Mouse (Mus musculus) bone marrow, adult 2 months (tissue): ENCODE results near the gene Gm4070. TPM values are rescaled to one million over a fixed set of nuclear protein-coding genes. Genes with fewer than 3 reads are reported as not detected.
"Not testable (repeated sequence)": the region's sequence is repeated elsewhere in the genome, so short reads cannot be mapped to it uniquely, and the experiment has no call there.

Experiments used
- H3K27ac ChIP-seq: fragments of 200-500 bp; 2 replicates; pipeline ENCODE4 v1.5.1; 2012; ENCODE audit warnings: low read depth, mild to moderate bottlenecking, control low read depth, inconsistent platforms, low read length; ENCODE audit not compliant: control insufficient read depth, poor library complexity, insufficient read depth
- H3K4me1 ChIP-seq: fragments of 200-500 bp; 2 replicates; pipeline ENCODE4 v1.6.1; 2011; ENCODE audit warnings: low read length; ENCODE audit not compliant: control insufficient read depth, insufficient read depth
- H3K4me3 ChIP-seq: fragments of 200-500 bp; replicated peaks from 2 replicates; pipeline ENCODE3; 2011; ENCODE audit warnings: mild to moderate bottlenecking, low read depth, low read length, control low read depth; ENCODE audit not compliant: control insufficient read depth
- WGBS: fragments of 180-500 bp; shearing (Covaris S2); methylation state at CpG from one replicate; pipeline ENCODE4 v1.1.7; 2018; 5-methylcytosine and 5-hydroxymethylcytosine counted together
- polyA plus RNA-seq: library from polyadenylated mRNA; stranded (reverse); fragments of >200 nt; gene quantifications from 2 replicates; pipeline ENCODE4 v1.2.4, GENCODE M21; 2011; ENCODE audit warnings: low replicate concordance; ENCODE audit not compliant: missing spikeins, insufficient read depth, insufficient read length

Gene Gm4070
- polyA plus RNA-seq, result 15.7 and 27.1 TPM in 2 replicates

DNA sequence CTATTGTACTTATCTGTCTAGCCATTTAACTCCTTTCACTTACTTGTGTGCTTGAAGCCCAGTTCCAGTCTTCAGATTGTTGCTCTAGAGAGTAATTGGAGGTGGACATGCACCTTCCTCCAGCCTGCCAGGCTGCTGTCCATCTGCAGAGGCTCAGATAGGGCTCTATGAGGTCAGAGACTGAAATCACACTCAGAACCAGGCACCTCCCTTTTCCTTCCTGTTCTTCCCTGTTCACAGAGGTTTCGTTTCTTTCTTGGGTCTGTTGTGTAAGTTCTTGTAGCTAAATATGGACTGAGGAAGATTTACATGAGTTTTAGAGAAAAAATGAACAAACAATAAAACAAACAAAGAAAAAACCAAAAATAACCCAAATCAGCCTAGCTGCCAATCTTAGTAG, at the start of gene Gm4070:
Gm4070 (minus strand) TSS at position 156 of the 400 bp plus-strand sequence.
- H3K4me3 ChIP-seq, H3K27ac ChIP-seq, H3K4me1 ChIP-seq: not testable (repeated sequence)
- 0% methylated on average over 1 of the region's 1 CpGs for WGBS

- not testable (repeated sequence) for H3K4me3 ChIP-seq, H3K27ac ChIP-seq, H3K4me1 ChIP-seq
These were observed 773 bp upstream of the Gm4070 start for GRCm38 (mm10) chr7:105954540-105954939.

DNA sequence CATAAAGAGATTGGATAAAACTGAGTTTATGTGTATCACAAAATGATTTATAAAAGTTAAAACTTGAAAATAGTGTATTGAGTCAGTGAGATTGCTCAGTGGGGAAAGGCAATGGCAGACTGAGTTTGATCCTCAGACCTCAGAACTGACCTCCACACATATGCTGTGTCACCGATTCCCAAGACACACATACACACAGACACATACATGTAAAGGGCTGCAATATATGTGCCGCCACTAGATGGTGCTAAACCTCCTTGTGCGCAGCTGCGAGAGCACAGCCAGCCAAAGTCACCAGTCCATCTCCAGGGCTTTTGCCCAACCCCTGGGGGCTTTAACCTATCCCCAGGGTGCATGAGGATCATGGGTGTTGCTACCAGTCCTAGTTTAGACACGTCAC, 1.4 kb downstream of the Gm4070 start:
- H3K4me3 ChIP-seq, H3K4me1 ChIP-seq, H3K27ac ChIP-seq: not testable (repeated sequence)
- no CpG with 5 or more reads among the region's 5 CpGs for WGBS

- not testable (repeated sequence) for H3K4me1 ChIP-seq, H3K27ac ChIP-seq, H3K4me3 ChIP-seq
- 40% methylated on average over 1 of the region's 3 CpGs for WGBS
These were observed 8.5 kb downstream of the Gm4070 start for GRCm38 (mm10) chr7:105945238-105945637.

DNA sequence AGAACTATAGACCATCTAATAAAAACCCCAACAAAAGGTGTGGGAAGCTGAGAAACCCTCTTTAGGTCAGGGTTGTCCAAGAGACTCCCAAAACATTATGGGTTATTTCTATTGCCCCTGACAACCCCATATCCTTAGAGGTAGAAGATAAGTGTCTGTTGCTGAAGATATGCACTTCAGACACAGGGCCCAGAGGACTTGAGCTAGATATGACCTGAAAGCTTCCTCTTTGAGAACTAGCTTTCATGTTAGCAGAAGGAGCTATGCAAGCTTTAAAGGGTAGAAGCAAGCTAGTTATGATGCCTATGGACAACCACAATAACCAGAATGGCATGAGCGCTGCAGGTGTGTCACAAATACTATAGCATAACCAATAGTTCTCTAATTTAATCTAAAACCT, 21.6 kb downstream of the Gm4070 start:
- H3K27ac ChIP-seq, H3K4me3 ChIP-seq, H3K4me1 ChIP-seq: not testable (repeated sequence)
- no CpG with 5 or more reads among the region's 1 CpGs for WGBS

GRCm38 (mm10) chr7:105883588-105884336, 70.0 kb downstream of the Gm4070 start:
- H3K27ac ChIP-seq, result not testable (repeated sequence)
- 92% methylated on average over 1 of the region's 2 CpGs for WGBS

GRCm38 (mm10) chr7:105879717-105880484, 73.9 kb downstream of the Gm4070 start:
- H3K27ac ChIP-seq, result not testable (repeated sequence)
- 83% methylated on average over 1 of the region's 2 CpGs for WGBS

More at GRCm38 (mm10) chr7:105883588-105884336, 70.0 kb downstream of the Gm4070 start:
- H3K4me1 ChIP-seq, H3K4me3 ChIP-seq: not testable (repeated sequence)

GRCm38 (mm10) chr7:105855718-105856560, 97.8 kb downstream of the Gm4070 start:
- no CpG with 5 or more reads among the region's 2 CpGs for WGBS

More at GRCm38 (mm10) chr7:105879717-105880484, 73.9 kb downstream of the Gm4070 start:
- H3K4me1 ChIP-seq, H3K4me3 ChIP-seq: not testable (repeated sequence)

More at GRCm38 (mm10) chr7:105855718-105856560, 97.8 kb downstream of the Gm4070 start:
- not testable (repeated sequence) for H3K4me1 ChIP-seq, H3K4me3 ChIP-seq, H3K27ac ChIP-seq

Other genes with a start within 250 kb of the Gm4070 start
- 79.3 and 114 TPM in 2 replicates for gene Ilk, start 217.4 kb downstream of the Gm4070 start, polyA plus RNA-seq
- gene Rrp8, start 216.6 kb downstream of the Gm4070 start, polyA plus RNA-seq, result 19.1 and 26.7 TPM in 2 replicates
- 152 and 185 TPM in 2 replicates for gene Taf10, start 209.6 kb downstream of the Gm4070 start, polyA plus RNA-seq
- 13.8 and 20.0 TPM in 2 replicates for gene Tpp1, start 201.7 kb downstream of the Gm4070 start, polyA plus RNA-seq
- 0.17 and 0.49 TPM in 2 replicates for gene Dchs1, start 166.3 kb downstream of the Gm4070 start, polyA plus RNA-seq
- gene Mrpl17, start 142.9 kb downstream of the Gm4070 start, polyA plus RNA-seq, result 37.5 and 42.2 TPM in 2 replicates